Mouse (Mus musculus) lung, embryonic 16.5 days (tissue): ENCODE data around the gene Cygb. TPM values are rescaled to one million over a fixed set of nuclear protein-coding genes. Genes with fewer than 3 reads are reported as not detected.
"Not testable (repeated sequence)": the region's sequence is repeated elsewhere in the genome, so short reads cannot be mapped to it uniquely, and the experiment has no call there.

ENCODE experiments used
- ATAC-seq: fragments of 200-750 bp; cut with Nextera tagmentation; 2 replicates; pipeline ENCODE4 v1.8.0; 2017; ENCODE audit warnings: low read depth, mild to moderate bottlenecking, moderate library complexity
- H3K27ac ChIP-seq: fragments of 300-500 bp; sonication (generic); 2 replicates; pipeline ENCODE4 v1.5.1; 2014; ENCODE audit warnings: mild to moderate bottlenecking, control low read depth, low read length
- H3K27me3 ChIP-seq: fragments of 300-500 bp; sonication (generic); 2 replicates; pipeline ENCODE4 v1.6.1; 2014; ENCODE audit warnings: low read depth, low read length, mixed read lengths; ENCODE audit not compliant: control insufficient read depth, insufficient read depth
- H3K36me3 ChIP-seq: fragments of 300-500 bp; sonication (generic); 2 replicates; pipeline ENCODE4 v1.6.1; 2014; ENCODE audit warnings: low read length; ENCODE audit not compliant: control insufficient read depth, insufficient read depth
- H3K4me1 ChIP-seq: fragments of 300-500 bp; sonication (generic); replicated peaks from 2 replicates; pipeline ENCODE4 v1.6.1; 2014; ENCODE audit warnings: low read length, mixed read lengths; ENCODE audit not compliant: control insufficient read depth, insufficient read depth
- H3K4me2 ChIP-seq: fragments of 300-500 bp; sonication (generic); 2 replicates; pipeline ENCODE4 v1.6.1; 2014; ENCODE audit warnings: low read depth, low read length, control low read depth
- H3K4me3 ChIP-seq: fragments of 300-500 bp; sonication (generic); 2 replicates; pipeline ENCODE4 v1.5.1; 2014; ENCODE audit warnings: mild to moderate bottlenecking, low read length, control low read depth
- H3K9ac ChIP-seq: fragments of 300-500 bp; sonication (generic); 2 replicates; pipeline ENCODE4 v1.6.1; 2014; ENCODE audit warnings: low read length, control low read depth
- H3K9me3 ChIP-seq: fragments of 300-500 bp; sonication (generic); 2 replicates; pipeline ENCODE4 v1.6.1; 2016; ENCODE audit warnings: low read length; ENCODE audit not compliant: control insufficient read depth
- WGBS: fragments of 180-500 bp; shearing (Covaris S2); extraction: QIAGEN DNeasy Blood & Tissue Kit; methylation state at CpG from one replicate; pipeline ENCODE4 v1.1.7; 2014; 5-methylcytosine and 5-hydroxymethylcytosine counted together
- polyA plus RNA-seq: library from polyadenylated mRNA; unstranded; fragments of >200 nt; fragmentation: Nextera tagmentation; extraction: Ambion mirVana; gene quantifications from 2 replicates; pipeline ENCODE4 v1.2.1, GENCODE M21; 2015

Gene Cygb
- polyA plus RNA-seq, 1 experiment from 2014 or later = 13.3 TPM

- 64% methylated on average over 11 of the region's 11 CpGs for WGBS
- peaks cover 34% of the 10 kb centered on the region for H3K4me1 ChIP-seq
- no peak for ATAC-seq
- H3K9me3 ChIP-seq = no peaks in the 10 kb centered on the region
- H3K4me2 ChIP-seq = no peak overlapping the region
- H3K36me3 ChIP-seq = no peaks in the 10 kb centered on the region
- no peak overlapping the region for H3K4me3 ChIP-seq
- no peak overlapping the region for H3K27ac ChIP-seq
- no peak overlapping the region for H3K9ac ChIP-seq
- H3K27me3 ChIP-seq = no peaks in the 10 kb centered on the region
These were observed 8.0 kb downstream of the Cygb start for GRCm38 (mm10) chr11:116646136-116646535.

GRCm38 (mm10) chr11:116645446-116646110 lies 8.5 kb downstream of the Cygb start:
- no peaks in the 10 kb centered on the region for H3K9me3 ChIP-seq
- no peak overlapping the region for H3K27ac ChIP-seq
- WGBS = 62% methylated on average over 8 of the region's 8 CpGs
- no peak for ATAC-seq
- H3K27me3 ChIP-seq = no peaks in the 10 kb centered on the region
- H3K4me3 ChIP-seq = no peak overlapping the region
- no peak overlapping the region for H3K9ac ChIP-seq
- no peak overlapping the region for H3K4me2 ChIP-seq
- H3K4me1 ChIP-seq = peaks cover 34% of the 10 kb centered on the region
- no peaks in the 10 kb centered on the region for H3K36me3 ChIP-seq

- no peaks in the 10 kb centered on the region for H3K9me3 ChIP-seq
- H3K4me2 ChIP-seq = no peak overlapping the region
- no peaks in the 10 kb centered on the region for H3K36me3 ChIP-seq
- no peak for ATAC-seq
- peak overlapping the region; percentile 33 for H3K27ac ChIP-seq
- no peak overlapping the region for H3K4me3 ChIP-seq
- no peak overlapping the region for H3K9ac ChIP-seq
- peaks cover 34% of the 10 kb centered on the region for H3K4me1 ChIP-seq
- H3K27me3 ChIP-seq = no peaks in the 10 kb centered on the region
- WGBS = 41% methylated on average over 21 of the region's 21 CpGs
These were observed 9.6 kb downstream of the Cygb start for GRCm38 (mm10) chr11:116644225-116645112.

- no peaks in the 10 kb centered on the region for H3K9me3 ChIP-seq
- no peak; the same call in 1 of the 2 replicates for ATAC-seq
- no peak overlapping the region for H3K9ac ChIP-seq
- 16% methylated on average over 19 of the region's 19 CpGs for WGBS
- H3K36me3 ChIP-seq = no peaks in the 10 kb centered on the region
- H3K4me1 ChIP-seq = peaks cover 32% of the 10 kb centered on the region
- no peaks in the 10 kb centered on the region for H3K27me3 ChIP-seq
- H3K4me2 ChIP-seq = peak overlapping the region; percentile 29
- H3K27ac ChIP-seq = peak overlapping the region; percentile 33; the same call in 1 of the 2 replicates
- no peak overlapping the region for H3K4me3 ChIP-seq
These were observed 10.4 kb downstream of the Cygb start for GRCm38 (mm10) chr11:116643579-116644224.

GRCm38 (mm10) chr11:116642681-116643578 lies 11.2 kb downstream of the Cygb start:
- H3K27me3 ChIP-seq = no peaks in the 10 kb centered on the region
- no peak overlapping the region for H3K4me3 ChIP-seq
- peak overlapping the region; percentile 29 for H3K4me2 ChIP-seq
- no peak overlapping the region for H3K27ac ChIP-seq
- no peak overlapping the region for H3K9ac ChIP-seq
- WGBS = 33% methylated on average over 14 of the region's 14 CpGs
- H3K4me1 ChIP-seq = peaks cover 24% of the 10 kb centered on the region
- H3K36me3 ChIP-seq = no peaks in the 10 kb centered on the region
- peak; percentile 35 for ATAC-seq
- no peaks in the 10 kb centered on the region for H3K9me3 ChIP-seq

- WGBS = 57% methylated on average over 3 of the region's 3 CpGs
- Histone ChIP-seq H3K27me3 (no peaks in the 10 kb centered on the region), H3K4me1 (peaks cover 12% of the 10 kb centered on the region), H3K9me3 (no peaks in the 10 kb centered on the region), H3K27ac (no peak overlapping the region), H3K4me2 (no peak overlapping the region), H3K36me3 (no peaks in the 10 kb centered on the region), H3K9ac (no peak overlapping the region), H3K4me3 (no peak overlapping the region)
- ATAC-seq = no peak
These were observed 12.4 kb downstream of the Cygb start for GRCm38 (mm10) chr11:116641731-116642130.

GRCm38 (mm10) chr11:116641168-116641567 lies 12.9 kb downstream of the Cygb start:
- Histone ChIP-seq H3K9ac (no peak overlapping the region), H3K27me3 (no peaks in the 10 kb centered on the region), H3K4me1 (peaks cover 11% of the 10 kb centered on the region), H3K36me3 (no peaks in the 10 kb centered on the region), H3K4me2 (no peak overlapping the region), H3K9me3 (no peaks in the 10 kb centered on the region), H3K27ac (no peak overlapping the region), H3K4me3 (no peak overlapping the region)
- WGBS = 49% methylated on average over 5 of the region's 5 CpGs
- ATAC-seq = no peak

- H3K9me3 ChIP-seq, H3K27me3 ChIP-seq, H3K4me2 ChIP-seq, H3K27ac ChIP-seq, H3K9ac ChIP-seq, H3K4me3 ChIP-seq, H3K4me1 ChIP-seq, H3K36me3 ChIP-seq, ATAC-seq: not testable (repeated sequence)
- 71% methylated on average over 8 of the region's 8 CpGs for WGBS
These were observed 17.5 kb downstream of the Cygb start for GRCm38 (mm10) chr11:116636607-116637006.
